18 mouse cellular contexts compared by ENCODE assay signal in the genomic region with DNA sequence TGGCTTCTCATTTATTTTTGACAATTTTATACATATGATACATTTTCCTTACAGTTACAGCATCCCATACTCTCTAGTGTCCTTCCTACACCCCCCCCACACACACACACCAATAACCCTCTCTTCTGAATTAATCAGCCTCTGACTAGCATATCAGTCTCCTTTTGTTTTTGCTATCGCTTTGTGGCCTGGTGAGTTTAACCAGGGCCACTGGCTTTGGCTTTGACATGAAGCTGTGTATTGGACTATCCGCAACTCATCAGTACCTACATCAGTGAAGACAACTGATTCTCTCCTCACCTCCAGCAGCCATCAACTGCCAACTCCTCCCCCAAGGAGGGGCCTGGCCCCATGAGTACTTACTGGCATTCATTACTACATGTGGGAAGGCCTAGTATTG.
DNase-seq lines count a peak whose midpoint lies in the region; ATAC-seq and TF ChIP-seq lines count a peak whose summit lies in the region.
"Had no signal": no experiment of that assay in that cellular context is flagged by ENCODE, and none has a peak within 500 bp of the region (broad histone marks: within the 10 kb centered on the region; RNA-seq: fewer than 3 reads in every experiment).

No protein-coding gene starts in this region.

- H3K27me3 ChIP-seq in forebrain, embryonic 14.5 days (replicated peaks; ENCODE audit: control insufficient read depth, insufficient read depth, low read length): no peaks in the 10 kb centered on the region
- H3K27me3 ChIP-seq in forebrain, postnatal 0 days (ENCODE audit: insufficient read depth, low read length): no peaks in the 10 kb centered on the region
- H3K27me3 ChIP-seq in heart, embryonic 12.5 days (replicated peaks): no peaks in the 10 kb centered on the region
- no peaks in the 10 kb centered on the region for H3K27me3 ChIP-seq in midbrain, embryonic 11.5 days (ENCODE audit: control insufficient read depth, insufficient read depth, low read length)
- H3K27me3 ChIP-seq in midbrain, embryonic 10.5 days (ENCODE audit: low read depth, poor library complexity, severe bottlenecking): no peaks in the 10 kb centered on the region
- no peaks in the 10 kb centered on the region for H3K27me3 ChIP-seq in neural tube, embryonic 14.5 days (ENCODE audit: control insufficient read depth, insufficient read depth, low read length)
- no peaks in the 10 kb centered on the region for H3K27me3 ChIP-seq in neural tube, embryonic 15.5 days (replicated peaks)
- H3K27me3 ChIP-seq: embryonic facial prominence, embryonic 15.5 days; heart, embryonic 15.5 days; hindbrain, embryonic 15.5 days had no signal

- no peak overlapping the region for H3K9ac ChIP-seq in forebrain, embryonic 14.5 days (ENCODE audit: low read length)
- no peak overlapping the region for H3K9ac ChIP-seq in forebrain, postnatal 0 days
- H3K9ac ChIP-seq in heart, embryonic 12.5 days: no peak overlapping the region
- H3K9ac ChIP-seq in midbrain, embryonic 11.5 days (ENCODE audit: low read length): no peak overlapping the region
- H3K9ac ChIP-seq in neural tube, embryonic 14.5 days (replicated peaks; ENCODE audit: low read depth, low read length): no peak overlapping the region
- H3K9ac ChIP-seq in neural tube, embryonic 15.5 days (replicated peaks): no peak overlapping the region
- H3K9ac ChIP-seq: embryonic facial prominence, embryonic 15.5 days; heart, embryonic 15.5 days; hindbrain, embryonic 15.5 days had no signal

- no peaks in the 10 kb centered on the region for H3K9me3 ChIP-seq in forebrain, embryonic 14.5 days (replicated peaks; ENCODE audit: control insufficient read depth, low read length)
- no peaks in the 10 kb centered on the region for H3K9me3 ChIP-seq in forebrain, postnatal 0 days (ENCODE audit: low read length)
- H3K9me3 ChIP-seq in heart, embryonic 12.5 days (replicated peaks): no peaks in the 10 kb centered on the region
- no peaks in the 10 kb centered on the region for H3K9me3 ChIP-seq in midbrain, embryonic 11.5 days (ENCODE audit: control insufficient read depth, low read length)
- no peaks in the 10 kb centered on the region for H3K9me3 ChIP-seq in midbrain, embryonic 10.5 days (replicated peaks)
- H3K9me3 ChIP-seq in neural tube, embryonic 14.5 days (ENCODE audit: control insufficient read depth, low read length): no peaks in the 10 kb centered on the region
- H3K9me3 ChIP-seq in neural tube, embryonic 15.5 days (replicated peaks): no peaks in the 10 kb centered on the region
- H3K9me3 ChIP-seq: embryonic facial prominence, embryonic 15.5 days; heart, embryonic 10.5 days; heart, embryonic 15.5 days; hindbrain, embryonic 10.5 days; hindbrain, embryonic 15.5 days had no signal

- H3K36me3 ChIP-seq in forebrain, embryonic 14.5 days (ENCODE audit: control insufficient read depth, insufficient read depth, low read length): no peaks in the 10 kb centered on the region
- H3K36me3 ChIP-seq in forebrain, postnatal 0 days (ENCODE audit: insufficient read depth): no peaks in the 10 kb centered on the region
- no peaks in the 10 kb centered on the region for H3K36me3 ChIP-seq in heart, embryonic 12.5 days
- no peaks in the 10 kb centered on the region for H3K36me3 ChIP-seq in midbrain, embryonic 11.5 days (ENCODE audit: control insufficient read depth, insufficient read depth, low read length)
- H3K36me3 ChIP-seq in midbrain, embryonic 10.5 days: no peaks in the 10 kb centered on the region
- no peaks in the 10 kb centered on the region for H3K36me3 ChIP-seq in neural tube, embryonic 14.5 days (ENCODE audit: control insufficient read depth, insufficient read depth, low read length)
- no peaks in the 10 kb centered on the region for H3K36me3 ChIP-seq in neural tube, embryonic 15.5 days
- H3K36me3 ChIP-seq: embryonic facial prominence, embryonic 15.5 days; heart, embryonic 10.5 days; heart, embryonic 15.5 days; hindbrain, embryonic 10.5 days; hindbrain, embryonic 15.5 days had no signal

- no peak overlapping the region for H3K27ac ChIP-seq in forebrain, embryonic 14.5 days (ENCODE audit: low read depth, low read length)
- no peak overlapping the region for H3K27ac ChIP-seq in forebrain, postnatal 0 days (ENCODE audit: low read depth, low read length)
- no peak overlapping the region for H3K27ac ChIP-seq in heart, embryonic 12.5 days (ENCODE audit: poor library complexity, severe bottlenecking)
- no peak overlapping the region for H3K27ac ChIP-seq in midbrain, embryonic 11.5 days (ENCODE audit: low read depth, low read length)
- no peak overlapping the region for H3K27ac ChIP-seq in midbrain, embryonic 10.5 days (replicated peaks)
- no peak overlapping the region for H3K27ac ChIP-seq in neural tube, embryonic 14.5 days (ENCODE audit: low read depth, low read length)
- no peak overlapping the region for H3K27ac ChIP-seq in neural tube, embryonic 15.5 days (replicated peaks)
- H3K27ac ChIP-seq: embryonic facial prominence, embryonic 15.5 days; heart, embryonic 10.5 days; heart, embryonic 15.5 days; hindbrain, embryonic 10.5 days; hindbrain, embryonic 15.5 days had no signal

- no peak overlapping the region for H3K4me2 ChIP-seq in forebrain, embryonic 14.5 days (ENCODE audit: low read length)
- no peak overlapping the region for H3K4me2 ChIP-seq in forebrain, postnatal 0 days (ENCODE audit: low read depth)
- no peak overlapping the region for H3K4me2 ChIP-seq in heart, embryonic 12.5 days
- H3K4me2 ChIP-seq in midbrain, embryonic 11.5 days: no peak overlapping the region
- no peak overlapping the region for H3K4me2 ChIP-seq in neural tube, embryonic 14.5 days (ENCODE audit: low read depth, low read length)
- H3K4me2 ChIP-seq in neural tube, embryonic 15.5 days: no peak overlapping the region
- H3K4me2 ChIP-seq: embryonic facial prominence, embryonic 15.5 days; heart, embryonic 15.5 days; hindbrain, embryonic 15.5 days had no signal

- no peak for DNase-seq in forebrain, embryonic 14.5 days (ENCODE audit: low spot score)
- no peak for DNase-seq in forebrain, postnatal 0 days
- no peak for DNase-seq in heart, postnatal 4 days
- peak; percentile 73 for DNase-seq in midbrain, embryonic 11.5 days (ENCODE audit: low spot score, missing footprints)
- no peak for DNase-seq in midbrain, embryonic 10.5 days (ENCODE audit: low spot score)
- DNase-seq: cerebellum, adult 11 months; cerebellum, adult 8-10 months; gastrocnemius, postnatal 10 days had no signal

- TF ChIP-seq CTCF in forebrain, postnatal 0 days (IDR thresholded peaks at IDR 0.05; ENCODE audit: low read depth): no peak

- 88% methylated on average over 2 of the region's 2 CpGs for WGBS in forebrain, embryonic 14.5 days
- 89% methylated on average over 2 of the region's 2 CpGs for WGBS in forebrain, postnatal 0 days
- WGBS in heart, embryonic 12.5 days: 58% methylated on average over 2 of the region's 2 CpGs
- 94% methylated on average over 2 of the region's 2 CpGs for WGBS in midbrain, embryonic 11.5 days
- 83% methylated on average over 2 of the region's 2 CpGs for WGBS in midbrain, embryonic 10.5 days
- 90% methylated on average over 2 of the region's 2 CpGs for WGBS in neural tube, embryonic 14.5 days
- 90% methylated on average over 2 of the region's 2 CpGs for WGBS in neural tube, embryonic 15.5 days

- no peaks in the 10 kb centered on the region for H3K4me1 ChIP-seq in forebrain, embryonic 14.5 days (ENCODE audit: control insufficient read depth, insufficient read depth, low read length)
- H3K4me1 ChIP-seq in forebrain, postnatal 0 days (ENCODE audit: insufficient read depth): no peaks in the 10 kb centered on the region
- H3K4me1 ChIP-seq in heart, embryonic 12.5 days (replicated peaks): no peaks in the 10 kb centered on the region
- H3K4me1 ChIP-seq in midbrain, embryonic 11.5 days (ENCODE audit: control insufficient read depth, insufficient read depth, low read length): no peaks in the 10 kb centered on the region
- H3K4me1 ChIP-seq in midbrain, embryonic 10.5 days: no peaks in the 10 kb centered on the region
- no peaks in the 10 kb centered on the region for H3K4me1 ChIP-seq in neural tube, embryonic 14.5 days (ENCODE audit: control insufficient read depth, insufficient read depth, low read length)
- peaks cover 12% of the 10 kb centered on the region; the same call in 1 of the 2 replicates for H3K4me1 ChIP-seq in neural tube, embryonic 15.5 days
- H3K4me1 ChIP-seq: embryonic facial prominence, embryonic 15.5 days; heart, embryonic 10.5 days; heart, embryonic 15.5 days; hindbrain, embryonic 10.5 days had no signal

- H3K4me3 ChIP-seq in forebrain, embryonic 14.5 days (ENCODE audit: low read depth, low read length): no peak overlapping the region
- no peak overlapping the region for H3K4me3 ChIP-seq in forebrain, postnatal 0 days (ENCODE audit: low read depth, low read length)
- no peak overlapping the region for H3K4me3 ChIP-seq in heart, embryonic 12.5 days
- no peak overlapping the region for H3K4me3 ChIP-seq in midbrain, embryonic 11.5 days (ENCODE audit: low read depth, low read length)
- H3K4me3 ChIP-seq in midbrain, embryonic 10.5 days: no peak overlapping the region
- H3K4me3 ChIP-seq in neural tube, embryonic 14.5 days (ENCODE audit: low read depth, low read length): no peak overlapping the region
- no peak overlapping the region for H3K4me3 ChIP-seq in neural tube, embryonic 15.5 days (replicated peaks)
- H3K4me3 ChIP-seq: embryonic facial prominence, embryonic 15.5 days; erythroblast, embryonic 14.5 days; heart, embryonic 10.5 days; heart, embryonic 15.5 days; hindbrain, embryonic 10.5 days; hindbrain, embryonic 15.5 days had no signal

- ATAC-seq in forebrain, embryonic 14.5 days: 0 out of 2 replicates have a peak, but pooled peaks have one; percentile 48
- no peak for ATAC-seq in forebrain, postnatal 0 days
- 0 out of 2 replicates have a peak, but pooled peaks have one; percentile 6 for ATAC-seq in heart, embryonic 12.5 days (ENCODE audit: insufficient number of reproducible peaks, low FRiP score)
- no peak for ATAC-seq in midbrain, embryonic 11.5 days (ENCODE audit: low FRiP score)
- ATAC-seq in neural tube, embryonic 14.5 days (ENCODE audit: low read depth): 0 out of 2 replicates have a peak, but pooled peaks have one; percentile 33
- ATAC-seq in neural tube, embryonic 15.5 days (ENCODE audit: low FRiP score): no peak
- ATAC-seq: inflammation-experienced regulatory T-cells, adult 6 months had no signal

Comparison
In these comparisons a context has a peak if more than half of its experiments do, and no peak if none do; other contexts are left out.
1. ATAC-seq: peak in forebrain, embryonic 14.5 days (single experiment), heart, embryonic 12.5 days (single experiment) and neural tube, embryonic 14.5 days (single experiment); none in forebrain, postnatal 0 days (single experiment), midbrain, embryonic 11.5 days (single experiment) and neural tube, embryonic 15.5 days (single experiment).